Mouse (Mus musculus) MEL (cell line): Measurements from ENCODE around the gene Cacng2. TPM values are rescaled to one million over a fixed set of nuclear protein-coding genes. Genes with fewer than 3 reads are reported as not detected.

Experiments used
- DNase-seq: peaks from one replicate; pipeline ENCODE4 v3.0.0; 2011; ENCODE audit warnings: low read depth, low spot score
- H3K27ac ChIP-seq: 2 replicates; pipeline ENCODE4 v1.5.1; 2012; ENCODE audit warnings: low read depth, mild to moderate bottlenecking, control low read depth, low read length, moderate library complexity; ENCODE audit not compliant: control insufficient read depth
- H3K27me3 ChIP-seq, 2 experiments: fragments of 150-350 bp in 1 of 2; sonication (generic) in 1 of 2; 2 replicates each; pipeline ENCODE4 v1.6.1; 2012; ENCODE audit warnings: low read length in 2 of 2, mild to moderate bottlenecking in 2 of 2, improper control_type of control experiment in 1 of 2, moderate library complexity in 1 of 2; ENCODE audit not compliant: insufficient read depth in 2 of 2, control insufficient read depth in 1 of 2
- H3K36me3 ChIP-seq, 2 experiments: 2 replicates each; pipeline ENCODE4 v1.6.1; 2012 to 2014; ENCODE audit warnings: low read length in 2 of 2, improper control_type of control experiment in 1 of 2, inconsistent platforms in 1 of 2, mild to moderate bottlenecking in 1 of 2; ENCODE audit not compliant: insufficient read depth in 2 of 2, control insufficient read depth in 1 of 2
- H3K4me1 ChIP-seq, 2 experiments: fragments of 150-350 bp in 1 of 2; sonication (generic) in 1 of 2; 2 replicates each; pipeline ENCODE4 v1.6.1; 2012; ENCODE audit warnings: low read length in 2 of 2, improper control_type of control experiment in 1 of 2, mild to moderate bottlenecking in 1 of 2; ENCODE audit not compliant: insufficient read depth in 2 of 2, control insufficient read depth in 1 of 2
- H3K4me3 ChIP-seq, 2 experiments: fragments of 150-350 bp in 1 of 2; sonication (generic) in 1 of 2; 2 replicates each; pipeline ENCODE4 v1.5.1; 2012; ENCODE audit warnings: low read depth in 2 of 2, low read length in 2 of 2, mild to moderate bottlenecking in 2 of 2, moderate library complexity in 2 of 2, control low read depth in 1 of 2, improper control_type of control experiment in 1 of 2; ENCODE audit not compliant: control insufficient read depth in 1 of 2, insufficient read depth in 1 of 2
- H3K79me2 ChIP-seq: 2 replicates; pipeline ENCODE4 v1.6.1; 2012; ENCODE audit warnings: mild to moderate bottlenecking, low read length, moderate library complexity; ENCODE audit not compliant: control insufficient read depth, poor library complexity, insufficient read depth
- H3K9ac ChIP-seq: 2 replicates; pipeline ENCODE4 v1.6.1; 2012; ENCODE audit warnings: low read depth, mild to moderate bottlenecking, control low read depth, low read length, moderate library complexity; ENCODE audit not compliant: control insufficient read depth, poor library complexity, severe bottlenecking
- H3K9me3 ChIP-seq: fragments of 150-350 bp; sonication (generic); replicated peaks from 2 replicates; pipeline ENCODE4 v1.6.1; 2012; ENCODE audit warnings: mild to moderate bottlenecking, low read length, improper control_type of control experiment, moderate library complexity; ENCODE audit not compliant: insufficient read depth
- CHD1 ChIP-seq: IDR thresholded peaks from 2 replicates; pipeline ENCODE4 v1.6.1; 2012; ENCODE audit warnings: low read depth, mild to moderate bottlenecking, inconsistent platforms, low read length, improper control_type of control experiment
- CHD2 ChIP-seq: IDR thresholded peaks from 2 replicates; pipeline ENCODE4 v1.6.1; 2011; ENCODE audit warnings: low read length, improper control_type of control experiment
- CTCF ChIP-seq, 3 experiments: IDR thresholded peaks in 2 of 3; conservative IDR thresholded peaks in 1 of 3; 2 replicates each; pipeline ENCODE4 v1.5.1; 2011 to 2012; ENCODE audit warnings: low read length in 3 of 3, low read depth in 2 of 3, mild to moderate bottlenecking in 2 of 3, improper control_type of control experiment in 1 of 3, inconsistent platforms in 1 of 3, mixed read lengths in 1 of 3, moderate library complexity in 1 of 3; ENCODE audit not compliant: control insufficient read depth in 1 of 3, insufficient read depth in 1 of 3, poor library complexity in 1 of 3, severe bottlenecking in 1 of 3
- ELF1 ChIP-seq: IDR thresholded peaks from 2 replicates; pipeline ENCODE4 v1.6.1; 2014; ENCODE audit warnings: low read depth, mild to moderate bottlenecking, inconsistent platforms, low read length, improper control_type of control experiment, moderate library complexity
- ETS1 ChIP-seq: IDR thresholded peaks from 2 replicates; pipeline ENCODE4 v1.6.1; 2012; ENCODE audit warnings: low read depth, mild to moderate bottlenecking, inconsistent platforms, low read length, improper control_type of control experiment, moderate library complexity
- GATA1 ChIP-seq: IDR thresholded peaks from 2 replicates; pipeline ENCODE4 v1.6.1; 2011; ENCODE audit warnings: low read depth, low read length, improper control_type of control experiment
- KAT2A ChIP-seq: conservative IDR thresholded peaks from 2 replicates; pipeline ENCODE4 v1.6.1; 2012; ENCODE audit warnings: low read depth, low read length, improper control_type of control experiment, inconsistent platforms
- MAFK ChIP-seq: IDR thresholded peaks from 2 replicates; pipeline ENCODE4 v1.6.1; 2011; ENCODE audit warnings: low read depth, mild to moderate bottlenecking, low read length, improper control_type of control experiment, borderline replicate concordance
- MAZ ChIP-seq: IDR thresholded peaks from 2 replicates; pipeline ENCODE4 v1.6.1; 2012; ENCODE audit warnings: low read depth, mild to moderate bottlenecking, inconsistent platforms, low read length, improper control_type of control experiment
- MEF2A ChIP-seq: IDR thresholded peaks from 2 replicates; pipeline ENCODE4 v1.6.1; 2014; ENCODE audit warnings: low read depth, mild to moderate bottlenecking, inconsistent platforms, low read length, improper control_type of control experiment; ENCODE audit not compliant: poor library complexity, insufficient replicate concordance, severe bottlenecking; ENCODE audit errors: extremely low read depth
- MYB ChIP-seq: IDR thresholded peaks from 2 replicates; pipeline ENCODE4 v1.6.1; 2011; ENCODE audit warnings: mild to moderate bottlenecking, low read depth, low read length, improper control_type of control experiment
- NELFE ChIP-seq: IDR thresholded peaks from 2 replicates; pipeline ENCODE4 v1.6.1; 2011; ENCODE audit warnings: low read depth, low read length, improper control_type of control experiment
- NRF1 ChIP-seq: IDR thresholded peaks from 2 replicates; pipeline ENCODE4 v1.6.1; 2014; ENCODE audit warnings: low read depth, mild to moderate bottlenecking, inconsistent platforms, low read length, improper control_type of control experiment, moderate library complexity; ENCODE audit not compliant: poor library complexity, insufficient read depth, severe bottlenecking
- POLR2A ChIP-seq, 2 experiments: IDR thresholded peaks; 2 replicates each; pipeline ENCODE4 v1.6.1; 2011 to 2012; ENCODE audit warnings: low read length in 2 of 2, mild to moderate bottlenecking in 2 of 2, control low read depth in 1 of 2, improper control_type of control experiment in 1 of 2, low read depth in 1 of 2, moderate library complexity in 1 of 2; ENCODE audit not compliant: control insufficient read depth in 1 of 2, insufficient read depth in 1 of 2, poor library complexity in 1 of 2
- POLR2AphosphoS2 ChIP-seq: IDR thresholded peaks from 2 replicates; pipeline ENCODE4 v1.6.1; 2011; ENCODE audit warnings: low read length, improper control_type of control experiment
- RAD21 ChIP-seq: IDR thresholded peaks from 2 replicates; pipeline ENCODE4 v1.6.1; 2011; ENCODE audit warnings: mild to moderate bottlenecking, low read depth, low read length, improper control_type of control experiment
- RCOR1 ChIP-seq: IDR thresholded peaks from 2 replicates; pipeline ENCODE4 v1.6.1; 2012; ENCODE audit warnings: low read depth, mild to moderate bottlenecking, inconsistent platforms, low read length, improper control_type of control experiment
- SIN3A ChIP-seq: IDR thresholded peaks from 2 replicates; pipeline ENCODE4 v1.6.1; 2012; ENCODE audit warnings: low read length, improper control_type of control experiment, inconsistent platforms
- SMC3 ChIP-seq: IDR thresholded peaks from 2 replicates; pipeline ENCODE4 v1.6.1; 2011; ENCODE audit warnings: low read depth, low read length, improper control_type of control experiment
- TBP ChIP-seq: IDR thresholded peaks from 2 replicates; pipeline ENCODE4 v1.8.0; 2011; ENCODE audit warnings: low read depth, low read length, improper control_type of control experiment
- TCF12 ChIP-seq: IDR thresholded peaks from 2 replicates; pipeline ENCODE4 v1.6.1; 2014; ENCODE audit warnings: low read depth, mild to moderate bottlenecking, inconsistent platforms, low read length, improper control_type of control experiment, moderate library complexity
- USF2 ChIP-seq, 2 experiments: IDR thresholded peaks; 2 replicates each; pipeline ENCODE4 v1.6.1; 2011 to 2012; ENCODE audit warnings: improper control_type of control experiment in 2 of 2, low read length in 2 of 2, borderline replicate concordance in 1 of 2, inconsistent platforms in 1 of 2, low read depth in 1 of 2, mild to moderate bottlenecking in 1 of 2; ENCODE audit not compliant: insufficient read depth in 1 of 2
- ZC3H11A ChIP-seq: IDR thresholded peaks from 2 replicates; pipeline ENCODE4 v1.6.1; 2012; ENCODE audit warnings: low read depth, mild to moderate bottlenecking, inconsistent platforms, low read length, improper control_type of control experiment
- ZKSCAN1 ChIP-seq: IDR thresholded peaks from 2 replicates; pipeline ENCODE4 v1.6.1; 2012; ENCODE audit warnings: low read depth, mild to moderate bottlenecking, inconsistent platforms, low read length, improper control_type of control experiment, moderate library complexity
- ZNF384 ChIP-seq: IDR thresholded peaks from 2 replicates; pipeline ENCODE4 v1.6.1; 2012; ENCODE audit warnings: low read depth, mild to moderate bottlenecking, inconsistent platforms, low read length, improper control_type of control experiment
- polyA plus RNA-seq, 2 experiments: library from polyadenylated mRNA; stranded (reverse) in 1 of 2; unstranded in 1 of 2; fragments of >175 nt in 1 of 2; fragments of >200 nt in 1 of 2; gene quantifications; 2 replicates each; pipeline versions ENCODE4 v1.2.1 to v1.2.4; 2012; ENCODE audit warnings: low replicate concordance in 2 of 2, low read depth in 1 of 2; ENCODE audit not compliant: insufficient read length in 2 of 2, insufficient read depth in 1 of 2, missing spikeins in 1 of 2
- total RNA-seq: library from RNA; depleted of rRNA; stranded (reverse); fragments of 300-350 nt; gene quantifications from 2 replicates; pipeline ENCODE4 v1.2.3, GENCODE M21; 2012

The Cacng2 gene
- total and polyA plus RNA-seq, 3 experiments, result not detected

DNA sequence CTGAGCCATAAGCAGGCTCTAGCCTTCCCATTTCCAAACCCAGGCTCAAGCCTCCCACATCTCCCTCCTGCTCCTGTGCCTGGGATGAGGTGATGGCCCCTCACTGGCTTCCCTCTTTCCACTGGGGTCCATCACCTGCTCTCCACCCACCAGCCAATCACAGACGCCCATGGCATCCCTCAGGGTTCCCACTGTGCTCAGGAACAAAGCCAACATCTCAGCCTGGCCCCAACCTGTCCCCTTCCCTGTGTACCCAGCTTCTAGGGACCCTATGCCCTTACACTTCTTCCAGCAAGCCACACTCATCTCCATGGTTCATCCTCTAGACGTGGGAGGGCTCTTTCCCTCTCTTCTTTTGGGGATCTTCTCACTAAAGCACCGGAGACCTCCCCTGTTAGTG lies 43.9 kb downstream of the Cacng2 start:
- Histone ChIP-seq H3K9me3 (no peaks in the 10 kb centered on the region), H3K27me3 (peaks cover 0 to 5% of the 10 kb centered on the region in 2 experiments; a peak in 2 of 4 replicates), H3K36me3 (no peaks in the 10 kb centered on the region), H3K79me2 (no peaks in the 10 kb centered on the region), H3K4me3 (no peak overlapping the region), H3K9ac (no peak overlapping the region), H3K4me1 (no peaks in the 10 kb centered on the region), H3K27ac (no peak overlapping the region)
- no peak for TF ChIP-seq RCOR1
- TF ChIP-seq MEF2A, result no peak
- no peak for TF ChIP-seq POLR2A (IDR thresholded peaks at IDR 0.05; ENCODE audit: control insufficient read depth in 1 of 2, insufficient read depth in 1 of 2, low read depth in 1 of 2, low read length in 2 of 2, poor library complexity in 1 of 2)
- no peak for TF ChIP-seq RAD21
- TF ChIP-seq MYB, result no peak
- TF ChIP-seq GATA1, result no peak
- TF ChIP-seq TBP, result no peak
- TF ChIP-seq MAZ, result no peak
- no peak for TF ChIP-seq TCF12
- no peak for TF ChIP-seq SIN3A
- no peak for TF ChIP-seq NELFE
- TF ChIP-seq SMC3, result no peak
- no peak for TF ChIP-seq ZKSCAN1
- no peak for TF ChIP-seq ZC3H11A
- TF ChIP-seq CHD1, result no peak
- DNase-seq, result no peak

DNA sequence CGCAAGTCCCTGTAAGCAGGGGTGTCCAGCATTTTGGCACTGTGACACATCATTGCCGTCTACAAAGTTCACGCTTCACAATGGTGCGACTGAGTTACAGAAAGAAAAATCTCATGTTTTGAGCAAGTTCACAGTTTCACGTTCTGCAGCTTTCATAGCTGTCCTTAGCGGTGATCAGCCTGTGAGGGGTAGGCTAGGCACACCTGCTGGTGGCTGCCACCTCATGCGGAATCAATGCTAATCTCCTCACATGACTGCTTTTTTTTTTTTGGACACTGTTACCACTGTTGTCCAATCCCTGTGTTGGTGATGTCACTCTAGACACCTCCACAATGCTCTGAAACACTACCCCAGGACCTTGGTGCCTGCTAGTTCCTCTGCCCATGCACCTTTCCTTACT lies 46.7 kb downstream of the Cacng2 start:
- no peak overlapping the region for H3K27ac ChIP-seq
- peaks cover 0 to 5% of the 10 kb centered on the region in 2 experiments; a peak in 2 of 4 replicates for H3K27me3 ChIP-seq
- H3K79me2 ChIP-seq, result no peaks in the 10 kb centered on the region
- H3K4me3 ChIP-seq, result no peak overlapping the region
- DNase-seq, result no peak
- no peaks in the 10 kb centered on the region for H3K9me3 ChIP-seq
- no peaks in the 10 kb centered on the region for H3K36me3 ChIP-seq
- H3K4me1 ChIP-seq, result no peaks in the 10 kb centered on the region
- TF ChIP-seq ELF1 (no peak), ZNF384 (no peak), CTCF (IDR thresholded peaks at IDR 0.05 in 2 of 3, conservative IDR thresholded peaks at IDR 0.05 in 1 of 3; ENCODE audit: control insufficient read depth in 1 of 3, insufficient read depth in 1 of 3, low read depth in 2 of 3, low read length in 3 of 3, poor library complexity in 1 of 3, severe bottlenecking in 1 of 3) (no peak), KAT2A (no peak), ETS1 (no peak), USF2 (IDR thresholded peaks at IDR 0.05; ENCODE audit: borderline replicate concordance in 1 of 2, insufficient read depth in 1 of 2, low read depth in 1 of 2, low read length in 2 of 2) (no peak), NRF1 (no peak), MAFK (no peak), CHD2 (no peak), POLR2AphosphoS2 (no peak)
- H3K9ac ChIP-seq, result no peak overlapping the region
